Mouse (Mus musculus) C2C12 (cell line): ENCODE results near the gene Sh3pxd2a.

ENCODE experiments used
- CTCF ChIP-seq: IDR thresholded peaks from one replicate; pipeline ENCODE4 v1.5.1; 2011; ENCODE audit not compliant: control insufficient read depth, insufficient read depth, insufficient read length
- MAX ChIP-seq: IDR thresholded peaks from one replicate; pipeline ENCODE4 v1.6.1; 2011; ENCODE audit warnings: mild to moderate bottlenecking, control low read depth

DNA sequence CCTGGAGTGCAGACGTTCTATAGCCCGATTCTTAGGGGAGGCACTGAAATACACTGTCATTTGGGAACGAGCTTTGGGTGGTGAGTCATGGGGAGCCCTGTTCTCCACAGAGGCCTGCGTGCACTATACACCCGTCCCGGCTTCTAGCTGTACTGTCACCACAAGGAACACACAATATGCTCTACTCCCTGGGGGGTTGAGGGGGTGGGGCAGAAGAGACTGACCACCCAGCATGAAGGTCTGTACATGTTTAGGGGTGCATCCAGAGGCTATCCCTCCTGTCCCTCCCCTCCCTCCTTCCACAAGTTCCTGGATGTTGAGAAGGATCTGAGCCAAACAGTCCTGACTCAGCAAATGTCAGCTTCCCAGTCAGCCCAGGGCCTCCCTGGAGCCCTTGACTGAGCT, 182.1 kb downstream of the Sh3pxd2a start:
- TF ChIP-seq CTCF (no peak), MAX (no peak)
